Mouse (Mus musculus): Measurements from ENCODE around the gene Ubn2.
"Not testable (repeated sequence)": the region's sequence is repeated elsewhere in the genome, so short reads cannot be mapped to it uniquely, and the experiment has no call there.

The Ubn2 gene

GRCm38 (mm10) chr6:38534640-38535365, 101.1 kb downstream of the Ubn2 start:
- DNase-seq: peak; percentile 98

- DNase-seq: no peak
These were observed 101.6 kb downstream of the Ubn2 start for GRCm38 (mm10) chr6:38535366-38535690.

GRCm38 (mm10) chr6:38535788-38536187, 102.0 kb downstream of the Ubn2 start:
- peak; percentile 38 for DNase-seq

GRCm38 (mm10) chr6:38544141-38544540, 110.4 kb downstream of the Ubn2 start:
- DNase-seq: not testable (repeated sequence)

GRCm38 (mm10) chr6:38547005-38547404, 113.3 kb downstream of the Ubn2 start:
- DNase-seq: not testable (repeated sequence)

GRCm38 (mm10) chr6:38547707-38548106, 114.0 kb downstream of the Ubn2 start:
- DNase-seq: peak; percentile 35

- not testable (repeated sequence) for DNase-seq
These were observed 114.8 kb downstream of the Ubn2 start for GRCm38 (mm10) chr6:38548595-38548994.

GRCm38 (mm10) chr6:38549840-38550239, 116.1 kb downstream of the Ubn2 start:
- peak; percentile 56 for DNase-seq

- no peak for DNase-seq
These were observed 116.7 kb downstream of the Ubn2 start for GRCm38 (mm10) chr6:38550250-38551061.

GRCm38 (mm10) chr6:38551062-38551988, 117.6 kb downstream of the Ubn2 start, which contains the start of gene Luc7l2:
Luc7l2 (plus strand) TSS chr6:38551334.
- peak; percentile 98 for DNase-seq

- peak; percentile 99 for DNase-seq
These were observed 118.4 kb downstream of the Ubn2 start for GRCm38 (mm10) chr6:38551989-38552635.

GRCm38 (mm10) chr6:38552636-38553000, 118.9 kb downstream of the Ubn2 start:
- DNase-seq: no peak

Data from cerebellum, adult 9-10 months (tissue).